Mouse (Mus musculus): ENCODE results near the gene Ank2. TPM values are rescaled to one million over a fixed set of nuclear protein-coding genes. Genes with fewer than 3 reads are reported as not detected.
A peak's percentile ranks its signal among the peaks of the same experiment; 100 is the strongest.

The Ank2 gene
- polyA plus RNA-seq, 1 experiment from 2014 or later = 169 TPM

DNA sequence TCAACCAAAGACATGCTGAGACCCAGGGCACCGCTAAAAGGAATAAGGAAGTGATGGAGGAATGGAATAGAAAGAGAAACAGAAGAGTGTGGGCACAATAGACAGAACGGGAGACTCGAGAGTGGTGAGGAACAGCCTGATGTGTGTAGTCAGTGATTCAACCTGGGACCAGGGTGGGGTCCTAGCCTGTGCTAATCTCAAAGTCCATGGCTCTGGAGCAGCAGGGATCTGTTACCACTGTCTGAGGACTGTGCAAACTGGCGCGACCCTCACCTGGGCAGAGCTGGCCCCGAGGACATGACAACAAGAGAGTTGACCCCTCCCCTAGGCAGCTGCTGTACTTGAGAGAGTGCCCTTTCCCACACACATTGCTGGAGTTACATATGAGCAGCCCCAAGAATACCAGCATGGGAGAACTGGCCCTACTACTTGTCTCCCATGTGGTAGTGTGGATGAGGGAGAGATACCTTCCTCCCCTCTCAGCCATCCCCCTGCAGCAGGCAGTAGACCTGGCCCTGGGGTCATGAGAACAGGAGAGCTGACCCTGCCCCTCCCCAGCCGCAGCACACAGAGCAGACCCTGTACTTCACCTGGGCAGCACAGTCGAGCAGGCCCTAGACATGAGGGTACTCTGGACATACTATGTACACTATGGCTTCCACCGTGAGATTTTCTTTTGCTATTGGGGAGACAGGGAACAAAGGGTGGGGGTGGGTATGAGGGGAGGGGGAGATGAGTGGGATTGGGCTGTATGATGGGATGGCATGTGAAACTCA lies 493.1 kb downstream of the Ank2 start:
- Histone ChIP-seq H3K4me2 (ENCODE audit: low read length) (no peak overlapping the region), H3K4me1 (ENCODE audit: control insufficient read depth, insufficient read depth, low read depth, low read length) (no peaks in the 10 kb centered on the region), H3K27ac (ENCODE audit: low read depth, low read length) (no peak overlapping the region), H3K4me3 (ENCODE audit: low read length) (no peak overlapping the region), H3K9ac (ENCODE audit: low read depth, low read length) (no peak overlapping the region), H3K36me3 (ENCODE audit: control insufficient read depth, insufficient read depth, low read length) (peaks cover 37% of the 10 kb centered on the region), H3K9me3 (ENCODE audit: control insufficient read depth, low read length) (no peaks in the 10 kb centered on the region; the same call in 1 of the 2 replicates), H3K27me3 (replicated peaks; ENCODE audit: control insufficient read depth, insufficient read depth, low read length) (no peaks in the 10 kb centered on the region)
- WGBS = 95% methylated on average over 9 of the region's 9 CpGs
- peak; percentile 34 for ATAC-seq

DNA sequence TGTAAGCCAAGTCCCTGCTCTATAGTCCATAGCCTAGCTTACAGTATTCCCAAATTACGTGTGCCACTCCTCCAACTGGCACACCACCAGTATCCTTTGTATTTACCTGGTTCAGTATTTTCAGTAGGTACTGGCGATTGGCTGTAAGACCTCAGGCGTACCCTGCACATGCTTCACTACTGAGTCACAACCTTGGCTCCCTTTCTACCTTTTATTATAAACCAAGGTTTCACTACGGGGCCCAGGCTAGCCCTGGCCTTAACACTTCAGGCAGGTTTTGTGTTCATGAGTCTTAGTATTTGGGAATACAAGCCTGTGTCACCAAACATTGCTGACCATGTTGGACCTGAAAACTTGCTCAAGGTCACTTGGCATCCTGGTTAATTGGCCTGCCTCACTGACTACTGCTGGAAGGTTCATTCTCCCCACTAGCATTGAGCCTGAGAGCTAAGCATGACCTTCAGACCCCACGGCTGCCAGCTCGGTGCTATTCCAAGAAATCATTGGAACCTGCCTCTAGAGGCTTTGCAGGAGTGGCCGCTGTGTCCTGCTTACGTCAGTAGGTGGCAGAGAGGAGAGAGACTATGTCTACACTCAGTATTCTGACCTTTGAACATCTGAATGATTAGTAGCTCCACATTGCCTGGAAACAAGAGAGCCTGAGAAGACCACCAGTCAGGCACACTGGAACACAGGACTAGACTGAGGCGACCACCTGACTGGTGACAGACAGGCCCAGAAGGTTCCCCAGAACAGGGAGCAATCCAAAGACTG lies 494.1 kb downstream of the Ank2 start:
- Histone ChIP-seq H3K9me3 (ENCODE audit: control insufficient read depth, low read length) (no peaks in the 10 kb centered on the region; the same call in 1 of the 2 replicates), H3K4me2 (ENCODE audit: low read length) (no peak overlapping the region), H3K36me3 (ENCODE audit: control insufficient read depth, insufficient read depth, low read length) (peaks cover 28% of the 10 kb centered on the region), H3K27ac (ENCODE audit: low read depth, low read length) (no peak overlapping the region), H3K27me3 (replicated peaks; ENCODE audit: control insufficient read depth, insufficient read depth, low read length) (no peaks in the 10 kb centered on the region), H3K9ac (ENCODE audit: low read depth, low read length) (no peak overlapping the region), H3K4me3 (ENCODE audit: low read length) (no peak overlapping the region), H3K4me1 (ENCODE audit: control insufficient read depth, insufficient read depth, low read depth, low read length) (no peaks in the 10 kb centered on the region)
- ATAC-seq = peak; percentile 27; the same call in 1 of the 2 replicates
- 75% methylated on average over 9 of the region's 9 CpGs for WGBS

DNA sequence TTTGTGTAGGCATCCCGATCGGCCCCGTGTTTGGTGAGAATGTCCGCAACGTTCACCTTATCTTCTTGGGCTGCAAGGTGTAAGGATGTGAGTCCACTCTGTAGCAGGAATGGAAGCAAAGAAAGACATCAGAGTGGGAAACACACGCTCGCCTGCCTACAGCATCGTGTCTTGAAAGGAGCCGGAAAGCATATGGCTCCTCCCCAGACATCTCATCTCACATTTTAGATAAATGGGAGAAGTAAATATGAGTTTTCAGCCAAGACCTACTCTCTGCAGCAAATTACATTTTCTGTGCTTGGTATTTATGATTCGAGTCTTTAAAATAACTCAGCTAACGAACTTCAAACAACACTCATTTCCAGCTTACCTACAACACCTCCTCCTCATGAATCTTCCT lies 495.2 kb downstream of the Ank2 start:
- no peak for ATAC-seq
- WGBS = 95% methylated on average over 11 of the region's 11 CpGs
- no peaks in the 10 kb centered on the region; the same call in 1 of the 2 replicates for H3K9me3 ChIP-seq (ENCODE audit: control insufficient read depth, low read length)
- H3K27me3 ChIP-seq (replicated peaks; ENCODE audit: control insufficient read depth, insufficient read depth, low read length) = no peaks in the 10 kb centered on the region
- peaks cover 25% of the 10 kb centered on the region for H3K36me3 ChIP-seq (ENCODE audit: control insufficient read depth, insufficient read depth, low read length)
- no peak overlapping the region for H3K4me3 ChIP-seq (ENCODE audit: low read length)
- H3K4me1 ChIP-seq (ENCODE audit: control insufficient read depth, insufficient read depth, low read depth, low read length) = peaks cover 5% of the 10 kb centered on the region
- H3K27ac ChIP-seq (ENCODE audit: low read depth, low read length) = no peak overlapping the region
- H3K9ac ChIP-seq (ENCODE audit: low read depth, low read length) = no peak overlapping the region
- H3K4me2 ChIP-seq (ENCODE audit: low read length) = no peak overlapping the region

DNA sequence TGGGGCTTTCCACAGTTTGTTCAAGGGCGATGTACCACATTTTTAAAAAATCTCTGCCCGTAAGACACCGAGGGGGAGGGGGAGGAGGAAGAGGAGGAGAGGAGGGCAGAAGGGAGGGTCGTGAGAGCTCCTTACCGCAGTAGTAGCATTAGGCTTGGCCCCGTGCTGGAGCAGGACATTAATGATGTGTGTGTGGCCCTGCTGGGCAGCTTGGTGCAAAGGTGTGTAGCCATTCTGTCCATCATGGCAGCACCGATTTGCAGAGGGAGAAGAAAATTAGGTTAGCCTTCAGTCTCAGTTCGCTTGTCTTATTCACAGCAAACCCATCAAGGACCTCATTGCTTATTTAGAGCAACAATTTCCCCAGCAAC lies 500.4 kb downstream of the Ank2 start:
- Histone ChIP-seq H3K4me3 (ENCODE audit: low read length) (peak overlapping the region; percentile 30), H3K9me3 (ENCODE audit: control insufficient read depth, low read length) (no peaks in the 10 kb centered on the region), H3K4me1 (ENCODE audit: control insufficient read depth, insufficient read depth, low read depth, low read length) (peaks cover 24% of the 10 kb centered on the region), H3K27ac (ENCODE audit: low read depth, low read length) (peak overlapping the region; percentile 82), H3K36me3 (ENCODE audit: control insufficient read depth, insufficient read depth, low read length) (peaks cover 6% of the 10 kb centered on the region), H3K9ac (ENCODE audit: low read depth, low read length) (no peak overlapping the region), H3K27me3 (replicated peaks; ENCODE audit: control insufficient read depth, insufficient read depth, low read length) (no peaks in the 10 kb centered on the region), H3K4me2 (ENCODE audit: low read length) (peak overlapping the region; percentile 46)
- peak; percentile 9; the same call in 1 of the 2 replicates for ATAC-seq
- WGBS = 7% methylated on average over 8 of the region's 8 CpGs

- Histone ChIP-seq H3K4me1 (ENCODE audit: control insufficient read depth, insufficient read depth, low read depth, low read length) (peaks cover 24% of the 10 kb centered on the region), H3K27ac (ENCODE audit: low read depth, low read length) (peak overlapping the region; percentile 82), H3K27me3 (replicated peaks; ENCODE audit: control insufficient read depth, insufficient read depth, low read length) (no peaks in the 10 kb centered on the region), H3K36me3 (ENCODE audit: control insufficient read depth, insufficient read depth, low read length) (peaks cover 6% of the 10 kb centered on the region), H3K9ac (ENCODE audit: low read depth, low read length) (peak overlapping the region; percentile 56), H3K4me2 (ENCODE audit: low read length) (peak overlapping the region; percentile 46), H3K4me3 (ENCODE audit: low read length) (peak overlapping the region; percentile 30), H3K9me3 (ENCODE audit: control insufficient read depth, low read length) (no peaks in the 10 kb centered on the region)
- WGBS = 5% methylated on average over 12 of the region's 12 CpGs
- peak; percentile 87 for ATAC-seq
Measured at GRCm38 (mm10) chr3:126998008-126998741, 501.0 kb downstream of the Ank2 start.

DNA sequence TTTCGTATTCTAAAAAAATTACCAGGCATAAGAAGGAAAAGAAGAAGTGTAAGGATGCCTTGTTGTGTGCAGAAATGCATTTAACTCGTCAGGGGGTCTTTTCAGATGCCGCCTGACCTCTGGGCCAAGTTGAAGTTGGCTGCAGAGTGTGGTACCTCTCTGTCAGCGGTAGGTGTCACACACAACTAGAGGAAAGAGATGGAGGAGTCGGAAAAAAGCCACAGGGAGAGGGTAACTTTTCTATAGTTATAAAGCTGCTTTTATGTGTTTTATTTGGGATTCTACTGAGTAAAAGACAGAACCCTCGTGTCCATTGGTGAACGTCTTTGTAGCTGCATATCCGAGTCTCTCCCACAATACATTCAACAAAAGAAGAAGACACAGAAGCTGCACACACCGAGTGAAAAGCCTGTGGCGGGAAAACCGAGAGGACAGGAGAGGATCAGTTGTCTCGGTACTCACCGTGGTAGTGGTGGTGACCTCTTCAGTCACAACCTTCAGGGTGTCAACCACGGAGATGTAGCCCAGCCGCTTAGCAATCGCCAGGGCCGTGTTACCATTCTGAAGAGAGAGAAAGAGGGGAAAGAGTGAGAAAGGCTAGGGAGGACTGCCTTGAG lies 501.7 kb downstream of the Ank2 start:
- H3K4me1 ChIP-seq (ENCODE audit: control insufficient read depth, insufficient read depth, low read depth, low read length) = peaks cover 24% of the 10 kb centered on the region
- no peaks in the 10 kb centered on the region for H3K9me3 ChIP-seq (ENCODE audit: control insufficient read depth, low read length)
- H3K4me3 ChIP-seq (ENCODE audit: low read length) = peak overlapping the region; percentile 30
- peak; percentile 35 for ATAC-seq
- WGBS = 6% methylated on average over 17 of the region's 17 CpGs
- peak overlapping the region; percentile 56 for H3K9ac ChIP-seq (ENCODE audit: low read depth, low read length)
- no peaks in the 10 kb centered on the region for H3K27me3 ChIP-seq (replicated peaks; ENCODE audit: control insufficient read depth, insufficient read depth, low read length)
- H3K36me3 ChIP-seq (ENCODE audit: control insufficient read depth, insufficient read depth, low read length) = peaks cover 6% of the 10 kb centered on the region
- H3K27ac ChIP-seq (ENCODE audit: low read depth, low read length) = peak overlapping the region; percentile 82
- H3K4me2 ChIP-seq (ENCODE audit: low read length) = peak overlapping the region; percentile 46

- ATAC-seq = no peak
- no peak overlapping the region for H3K4me3 ChIP-seq (ENCODE audit: low read length)
Measured at GRCm38 (mm10) chr3:126996721-126997120, 502.4 kb downstream of the Ank2 start.

GRCm38 (mm10) chr3:126995970-126996369 lies 503.2 kb downstream of the Ank2 start:
- Histone ChIP-seq H3K4me3 (ENCODE audit: low read length) (no peak overlapping the region), H3K27me3 (replicated peaks; ENCODE audit: control insufficient read depth, insufficient read depth, low read length) (no peaks in the 10 kb centered on the region), H3K4me2 (ENCODE audit: low read length) (no peak overlapping the region), H3K36me3 (ENCODE audit: control insufficient read depth, insufficient read depth, low read length) (no peaks in the 10 kb centered on the region), H3K9ac (ENCODE audit: low read depth, low read length) (no peak overlapping the region), H3K27ac (ENCODE audit: low read depth, low read length) (no peak overlapping the region), H3K4me1 (ENCODE audit: control insufficient read depth, insufficient read depth, low read depth, low read length) (peaks cover 24% of the 10 kb centered on the region), H3K9me3 (ENCODE audit: control insufficient read depth, low read length) (no peaks in the 10 kb centered on the region)
- 62% methylated on average over 4 of the region's 4 CpGs for WGBS
- no peak for ATAC-seq

More at GRCm38 (mm10) chr3:126996721-126997120, 502.4 kb downstream of the Ank2 start:
- 21% methylated on average over 8 of the region's 8 CpGs for WGBS
- Histone ChIP-seq H3K27me3 (replicated peaks; ENCODE audit: control insufficient read depth, insufficient read depth, low read length) (no peaks in the 10 kb centered on the region), H3K4me2 (ENCODE audit: low read length) (peak overlapping the region; percentile 46), H3K4me1 (ENCODE audit: control insufficient read depth, insufficient read depth, low read depth, low read length) (peaks cover 24% of the 10 kb centered on the region), H3K9ac (ENCODE audit: low read depth, low read length) (no peak overlapping the region), H3K36me3 (ENCODE audit: control insufficient read depth, insufficient read depth, low read length) (no peaks in the 10 kb centered on the region; the same call in 1 of the 2 replicates), H3K9me3 (ENCODE audit: control insufficient read depth, low read length) (no peaks in the 10 kb centered on the region), H3K27ac (ENCODE audit: low read depth, low read length) (peak overlapping the region; percentile 82; the same call in 1 of the 2 replicates)

Measured in hindbrain, embryonic 16.5 days (tissue).